Mouse (Mus musculus) intestine, postnatal 0 days (tissue): ENCODE measurements around the gene Ncapd2. TPM values are rescaled to one million over a fixed set of nuclear protein-coding genes. Genes with fewer than 3 reads are reported as not detected.

Experiments
- ATAC-seq: fragments of 200-750 bp; cut with Nextera tagmentation; 2 replicates; pipeline ENCODE4 v1.8.0; 2017; ENCODE audit warnings: mild to moderate bottlenecking, moderate TSS enrichment, moderate library complexity
- H3K27ac ChIP-seq: fragments of 300-500 bp; sonication (generic); 2 replicates; pipeline ENCODE4 v1.5.1; 2014; ENCODE audit warnings: mild to moderate bottlenecking, low read depth, low read length, moderate library complexity
- H3K27me3 ChIP-seq: fragments of 300-500 bp; sonication (generic); replicated peaks from 2 replicates; pipeline ENCODE4 v1.6.1; 2014; ENCODE audit warnings: low read length, mixed read lengths; ENCODE audit not compliant: control insufficient read depth, insufficient read depth
- H3K36me3 ChIP-seq: fragments of 300-500 bp; sonication (generic); 2 replicates; pipeline ENCODE4 v1.6.1; 2014; ENCODE audit warnings: mild to moderate bottlenecking, moderate library complexity; ENCODE audit not compliant: control insufficient read depth, insufficient read depth
- H3K4me1 ChIP-seq: fragments of 300-500 bp; sonication (generic); replicated peaks from 2 replicates; pipeline ENCODE4 v1.6.1; 2014; ENCODE audit warnings: antibody characterized with exemption, low read length, mixed read lengths; ENCODE audit not compliant: control insufficient read depth, insufficient read depth
- H3K4me2 ChIP-seq: fragments of 300-500 bp; sonication (generic); replicated peaks from 2 replicates; pipeline ENCODE4 v1.6.1; 2014; ENCODE audit warnings: low read depth, mild to moderate bottlenecking, moderate library complexity
- H3K4me3 ChIP-seq: fragments of 300-500 bp; sonication (generic); 2 replicates; pipeline ENCODE4 v1.5.1; 2014; ENCODE audit warnings: low read depth, low read length
- H3K9ac ChIP-seq: fragments of 300-500 bp; sonication (generic); 2 replicates; pipeline ENCODE4 v1.6.1; 2014; ENCODE audit warnings: mild to moderate bottlenecking, low read depth, low read length
- H3K9me3 ChIP-seq: fragments of 300-500 bp; sonication (generic); 2 replicates; pipeline ENCODE4 v1.6.1; 2016; ENCODE audit warnings: mixed run types; ENCODE audit not compliant: control insufficient read depth
- CTCF ChIP-seq: sonication (generic); IDR thresholded peaks from 2 replicates; pipeline ENCODE4 v1.5.1; 2016; ENCODE audit warnings: low read depth, mild to moderate bottlenecking, control low read depth, antibody characterized with exemption, moderate library complexity
- WGBS: fragments of 180-500 bp; shearing (Covaris S2); extraction: QIAGEN DNeasy Blood & Tissue Kit; methylation state at CpG from one replicate; pipeline ENCODE4 v1.1.7; 2014; 5-methylcytosine and 5-hydroxymethylcytosine counted together
- polyA plus RNA-seq: library from polyadenylated mRNA; unstranded; fragments of >200 nt; fragmentation: Nextera tagmentation; extraction: Ambion mirVana; gene quantifications from 2 replicates; pipeline ENCODE4 v1.2.1, GENCODE M21; 2015

Ncapd2 gene
- polyA plus RNA-seq = 17.9 and 19.0 TPM in 2 replicates

- Histone ChIP-seq H3K27me3 (no peaks in the 10 kb centered on the region), H3K4me3 (peak within 1 kb of the TSS; percentile 71), H3K9ac (peak within 1 kb of the TSS; percentile 81), H3K9me3 (no peaks in the 10 kb centered on the region), H3K36me3 (peaks cover 30% of the 10 kb centered on the region), H3K4me2 (peak within 1 kb of the TSS; percentile 73), H3K4me1 (no peaks in the 10 kb centered on the region), H3K27ac (peak within 1 kb of the TSS; percentile 95)
- TF ChIP-seq CTCF = peak; percentile 36
- WGBS = under 1% methylated on average over 54 of the region's 54 CpGs
- ATAC-seq = peak; percentile 96
These were observed at the start of gene Ncapd2, which contains the start of gene Mrpl51 for GRCm38 (mm10) chr6:125191332-125192015. TSS of gene Ncapd2 (minus strand) at chr6:125191701. TSS of gene Mrpl51 (plus strand) at chr6:125191801.

- Histone ChIP-seq H3K4me1 (no peaks in the 10 kb centered on the region), H3K9ac (no peak overlapping the region), H3K9me3 (no peaks in the 10 kb centered on the region), H3K27me3 (no peaks in the 10 kb centered on the region), H3K36me3 (no peaks in the 10 kb centered on the region), H3K27ac (no peak overlapping the region), H3K4me2 (no peak overlapping the region), H3K4me3 (no peak overlapping the region)
- 79% methylated on average over 5 of the region's 5 CpGs for WGBS
- no peak for TF ChIP-seq CTCF
- ATAC-seq = no peak
These were observed 49.1 kb upstream of the Ncapd2 start for GRCm38 (mm10) chr6:125240617-125241016.

- ATAC-seq = no peak
- H3K4me1 ChIP-seq = no peaks in the 10 kb centered on the region
- WGBS = 89% methylated on average over 5 of the region's 5 CpGs
- H3K27ac ChIP-seq = no peak overlapping the region
- no peaks in the 10 kb centered on the region for H3K36me3 ChIP-seq
- H3K27me3 ChIP-seq = no peaks in the 10 kb centered on the region
- H3K4me2 ChIP-seq = no peak overlapping the region
- no peak for TF ChIP-seq CTCF
- no peak overlapping the region for H3K9ac ChIP-seq
- H3K9me3 ChIP-seq = no peaks in the 10 kb centered on the region
- H3K4me3 ChIP-seq = no peak overlapping the region
These were observed 48.0 kb upstream of the Ncapd2 start for GRCm38 (mm10) chr6:125239547-125239946.

- ATAC-seq = no peak
- TF ChIP-seq CTCF = peak; percentile 25; the same call in 1 of the 2 replicates
- H3K27ac ChIP-seq = no peak overlapping the region
- H3K27me3 ChIP-seq = no peaks in the 10 kb centered on the region
- no peak overlapping the region for H3K9ac ChIP-seq
- no peak overlapping the region for H3K4me2 ChIP-seq
- H3K36me3 ChIP-seq = no peaks in the 10 kb centered on the region
- no peak overlapping the region for H3K4me3 ChIP-seq
- 48% methylated on average over 6 of the region's 6 CpGs for WGBS
- H3K9me3 ChIP-seq = no peaks in the 10 kb centered on the region
- H3K4me1 ChIP-seq = no peaks in the 10 kb centered on the region
These were observed 46.9 kb upstream of the Ncapd2 start for GRCm38 (mm10) chr6:125238396-125238795.

- WGBS = 83% methylated on average over 4 of the region's 4 CpGs
- H3K9ac ChIP-seq = no peak overlapping the region
- no peak overlapping the region for H3K27ac ChIP-seq
- H3K4me3 ChIP-seq = no peak overlapping the region
- no peak overlapping the region for H3K4me2 ChIP-seq
- no peak for ATAC-seq
- no peaks in the 10 kb centered on the region for H3K27me3 ChIP-seq
- no peak for TF ChIP-seq CTCF
- no peaks in the 10 kb centered on the region for H3K36me3 ChIP-seq
- H3K4me1 ChIP-seq = no peaks in the 10 kb centered on the region
- no peaks in the 10 kb centered on the region for H3K9me3 ChIP-seq
These were observed 45.9 kb upstream of the Ncapd2 start for GRCm38 (mm10) chr6:125237421-125237820.

GRCm38 (mm10) chr6:125236782-125237181, 45.3 kb upstream of the Ncapd2 start, which contains the start of gene Cd27:
TSS of gene Cd27 (minus strand) at chr6:125237010.
- H3K9ac ChIP-seq = no peak within 1 kb of the TSS
- no peak within 1 kb of the TSS for H3K27ac ChIP-seq
- no peaks in the 10 kb centered on the region; the same call in 1 of the 2 replicates for H3K4me1 ChIP-seq
- no peak for TF ChIP-seq CTCF
- WGBS = 73% methylated on average over 6 of the region's 6 CpGs
- H3K4me3 ChIP-seq = no peak within 1 kb of the TSS
- ATAC-seq = no peak
- H3K27me3 ChIP-seq = no peaks in the 10 kb centered on the region
- no peak within 1 kb of the TSS for H3K4me2 ChIP-seq
- no peaks in the 10 kb centered on the region for H3K36me3 ChIP-seq
- no peaks in the 10 kb centered on the region for H3K9me3 ChIP-seq
